Mouse (Mus musculus) monocyte, adult 5-6 weeks (primary cell): Measurements from ENCODE around the gene Swi5. TPM values are rescaled to one million over a fixed set of nuclear protein-coding genes. Genes with fewer than 3 reads are reported as not detected.
"Not testable (repeated sequence)": the region's sequence is repeated elsewhere in the genome, so short reads cannot be mapped to it uniquely, and the experiment has no call there.

ENCODE experiments used
- ATAC-seq: fragments of 153-309, 156-312 bp; replicated peaks from 2 replicates; pipeline ENCODE4 v1.8.0; 2017; ENCODE audit warnings: mild to moderate bottlenecking; ENCODE audit not compliant: low TSS enrichment, insufficient number of reproducible peaks, severe bottlenecking, poor library complexity, low FRiP score
- total RNA-seq: library from RNA; stranded (forward); fragments of 200-1000, 200-491, 200-594 nt; gene quantifications from 3 replicates; pipeline ENCODE4 v1.2.3, GENCODE M21; 2017

Swi5 gene
- total RNA-seq, 1 experiment from 2014 or later, result 114 TPM

DNA sequence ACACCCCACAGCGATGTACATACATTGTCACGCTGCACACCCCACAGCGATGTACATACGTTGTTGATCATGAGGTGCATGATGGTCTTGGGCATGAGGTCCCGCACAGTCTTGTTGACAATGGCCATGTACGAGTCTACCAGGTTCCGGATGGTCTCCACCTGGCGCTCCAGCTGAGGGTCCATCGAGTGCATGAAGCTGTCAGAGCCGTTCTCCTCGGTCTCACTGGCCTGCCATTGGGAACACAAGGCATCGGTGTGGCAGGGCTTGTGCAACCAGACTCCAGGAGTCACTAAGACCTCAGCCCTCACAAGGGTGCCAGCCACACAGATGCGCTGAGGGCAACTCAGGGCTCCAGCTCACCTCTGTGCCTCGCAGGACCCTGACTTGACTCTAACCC lies 27.0 kb upstream of the Swi5 start:
- ATAC-seq, result no peak

DNA sequence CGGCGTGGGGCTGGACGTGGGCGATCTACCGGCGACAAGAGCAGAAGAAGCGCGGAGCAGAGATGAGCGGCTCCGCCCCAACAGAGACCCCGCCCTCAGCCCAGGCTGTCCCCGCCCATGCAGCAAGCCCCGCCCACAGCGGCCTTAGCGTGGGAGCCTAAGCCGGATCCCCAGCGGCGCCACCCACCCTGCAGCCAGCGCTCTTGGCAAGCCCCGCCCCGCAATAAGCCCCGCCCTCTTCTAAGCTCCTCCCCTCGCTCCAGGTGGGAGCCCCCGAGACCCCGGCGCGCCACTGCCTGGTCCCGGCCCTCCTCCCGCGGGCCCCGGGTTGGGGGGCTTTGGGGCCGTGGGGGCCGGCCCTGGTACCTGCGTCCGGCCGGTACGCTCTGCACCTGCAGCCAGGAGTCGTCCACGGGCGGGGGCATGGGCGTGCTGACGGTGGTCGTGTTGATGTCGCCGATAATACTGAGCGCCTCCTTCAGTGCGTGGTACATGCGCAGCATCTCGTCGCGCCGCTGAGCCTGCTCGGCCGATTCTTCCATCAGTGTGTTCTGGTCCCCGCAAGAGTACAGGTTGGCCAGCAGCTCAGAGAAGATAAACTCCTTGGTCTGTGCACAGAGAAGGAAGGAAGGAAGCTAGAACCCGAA lies 24.6 kb upstream of the Swi5 start:
- ATAC-seq, result peak; percentile 71

DNA sequence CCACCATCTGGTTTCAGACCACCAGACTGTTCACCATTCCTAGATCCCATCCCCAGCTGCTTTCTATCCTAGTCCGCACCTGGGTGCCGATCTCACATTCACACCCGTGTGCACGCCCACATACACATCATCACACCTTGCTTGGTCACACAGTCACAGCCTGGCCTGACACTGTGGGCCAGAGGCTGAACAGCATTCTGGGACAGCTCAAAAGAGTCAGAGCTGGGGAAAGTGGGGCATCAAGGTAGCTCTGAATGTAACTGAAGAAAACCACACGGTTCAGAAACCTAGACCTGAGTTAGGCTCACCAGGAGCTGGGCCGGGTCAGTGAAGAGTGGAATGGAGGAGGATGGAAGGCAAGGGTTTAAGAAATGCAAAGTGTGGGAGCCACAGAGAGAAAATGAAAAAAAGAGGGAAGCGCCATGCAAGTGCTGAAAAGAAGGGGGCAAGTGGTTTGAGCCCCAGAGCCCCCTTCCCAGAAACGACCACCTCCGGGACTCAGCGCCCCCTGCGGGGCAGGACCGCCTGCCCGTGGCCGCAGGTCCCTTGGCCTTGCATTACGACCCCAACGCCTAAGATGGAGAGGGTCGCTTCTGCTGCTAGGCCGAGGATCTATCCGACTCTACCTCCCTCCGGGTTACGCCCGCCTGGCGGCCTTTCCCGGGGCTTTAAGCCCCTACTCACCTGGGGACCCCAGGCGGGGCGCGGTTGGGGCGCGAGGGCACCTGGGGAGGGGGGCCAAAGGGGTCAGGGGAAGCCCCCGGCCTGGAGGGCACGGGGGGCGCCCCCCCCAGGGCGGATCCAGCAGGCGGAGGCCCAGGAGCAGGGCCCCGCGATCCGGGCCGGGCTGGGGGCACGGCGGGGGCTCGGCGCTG lies 23.8 kb upstream of the Swi5 start:
- no peak for ATAC-seq

DNA sequence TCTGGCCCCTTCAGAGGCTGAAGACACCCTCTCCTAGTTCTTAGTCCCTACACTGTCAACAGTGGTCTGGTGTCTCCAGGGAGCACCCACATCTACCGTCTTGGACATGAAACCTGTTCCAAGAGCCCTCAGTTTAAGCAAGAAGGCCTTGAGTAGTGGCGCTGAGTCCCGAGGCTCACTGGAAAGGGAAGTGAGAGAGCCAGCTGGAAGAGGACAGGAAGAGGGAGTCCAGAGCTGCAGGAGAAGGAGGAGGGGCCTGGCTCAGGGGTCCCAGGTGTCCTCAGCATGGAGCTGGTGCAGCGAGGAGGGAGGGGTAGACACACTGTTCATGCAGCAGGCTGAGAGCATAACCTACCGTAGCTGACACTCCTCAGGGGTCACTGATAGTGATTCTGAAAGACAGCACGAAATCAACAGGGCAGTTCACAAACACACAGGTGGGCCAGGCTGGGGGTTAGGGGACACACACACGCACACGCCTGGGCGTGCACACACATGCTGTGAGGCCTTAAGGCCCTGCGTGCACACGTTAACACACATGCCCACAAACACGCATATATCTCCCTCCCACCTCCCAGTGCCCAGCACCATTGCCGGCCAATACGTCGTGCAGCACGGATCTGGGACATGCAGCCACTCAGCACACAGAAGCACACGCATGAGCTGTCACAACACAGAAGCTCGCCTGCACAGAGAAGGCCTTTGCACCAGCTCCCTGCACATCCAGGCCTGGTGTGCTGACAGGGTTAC lies 22.4 kb upstream of the Swi5 start:
- ATAC-seq, result no peak; the same call in 1 of the 2 replicates

DNA sequence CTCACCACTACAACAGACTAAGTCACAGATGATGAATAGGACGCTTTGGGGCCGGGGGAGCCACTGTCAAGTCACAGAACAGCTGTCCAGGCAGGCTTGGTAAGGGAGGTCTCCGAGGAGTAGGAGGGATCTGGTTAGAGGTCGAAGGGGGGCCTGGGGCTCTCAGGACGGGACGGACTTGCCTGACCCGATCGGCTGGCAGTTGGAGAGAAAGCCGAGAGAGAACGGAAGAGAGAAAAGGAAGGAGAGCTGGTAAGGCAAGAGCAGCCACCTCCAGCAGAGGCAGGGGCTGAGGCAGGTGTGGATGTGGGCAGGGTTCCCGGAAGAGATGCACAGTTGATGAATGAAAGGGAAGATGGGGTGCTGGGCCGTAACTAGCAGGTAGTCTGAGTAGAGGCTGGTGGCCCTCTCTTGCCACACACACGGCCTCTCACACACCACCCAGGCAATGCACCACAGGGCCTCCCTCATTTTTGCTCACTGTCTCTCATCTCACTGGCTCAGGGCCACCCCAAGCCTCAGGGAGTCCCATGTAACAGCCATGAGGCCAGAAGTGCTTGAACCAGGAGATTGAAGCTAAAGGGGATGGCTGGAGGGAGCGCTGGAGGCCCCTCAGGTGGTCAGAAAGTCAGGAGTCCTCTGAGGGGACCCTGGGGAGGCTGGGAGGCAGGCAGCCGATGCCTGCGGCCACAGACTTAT lies 21.1 kb upstream of the Swi5 start:
- no peak for ATAC-seq

DNA sequence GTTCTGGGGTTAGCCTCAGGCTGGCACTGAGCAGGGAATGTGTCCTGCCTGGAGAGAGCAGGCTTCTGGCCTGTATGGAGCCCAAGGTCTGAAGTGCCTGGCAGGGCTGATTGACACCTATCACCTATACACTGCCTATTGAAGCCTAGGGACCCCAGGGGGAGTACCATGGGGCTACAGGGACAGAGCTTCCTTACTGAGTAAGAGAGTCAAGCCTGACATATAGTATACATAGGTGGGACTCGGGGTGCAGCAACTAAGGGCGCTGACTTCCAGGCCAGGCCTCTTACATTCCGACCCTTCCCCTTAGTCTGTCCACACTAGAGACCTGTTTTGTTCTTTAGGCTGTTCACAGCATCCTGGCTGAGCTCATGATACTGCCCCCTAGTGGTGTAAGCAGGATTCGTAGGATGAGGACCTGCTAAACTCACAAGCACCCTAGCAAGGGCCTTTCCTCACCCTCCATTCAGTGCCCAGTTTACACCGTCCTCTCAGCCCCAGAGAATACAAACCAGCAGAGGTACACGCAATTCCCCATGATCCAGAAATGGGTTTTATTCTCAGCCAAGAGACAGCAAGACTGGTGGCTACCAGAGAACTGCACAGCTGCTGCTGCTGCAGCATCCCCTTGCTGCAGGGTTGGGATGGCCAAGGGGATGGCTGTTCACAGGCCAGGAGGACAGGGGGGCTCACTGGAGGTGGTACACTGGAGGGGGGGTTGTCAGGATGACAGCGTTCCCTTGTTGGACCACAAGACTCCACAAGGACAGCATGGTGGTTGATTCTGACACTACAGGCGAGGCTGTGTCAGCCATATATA lies 20.3 kb upstream of the Swi5 start:
- ATAC-seq, result no peak

DNA sequence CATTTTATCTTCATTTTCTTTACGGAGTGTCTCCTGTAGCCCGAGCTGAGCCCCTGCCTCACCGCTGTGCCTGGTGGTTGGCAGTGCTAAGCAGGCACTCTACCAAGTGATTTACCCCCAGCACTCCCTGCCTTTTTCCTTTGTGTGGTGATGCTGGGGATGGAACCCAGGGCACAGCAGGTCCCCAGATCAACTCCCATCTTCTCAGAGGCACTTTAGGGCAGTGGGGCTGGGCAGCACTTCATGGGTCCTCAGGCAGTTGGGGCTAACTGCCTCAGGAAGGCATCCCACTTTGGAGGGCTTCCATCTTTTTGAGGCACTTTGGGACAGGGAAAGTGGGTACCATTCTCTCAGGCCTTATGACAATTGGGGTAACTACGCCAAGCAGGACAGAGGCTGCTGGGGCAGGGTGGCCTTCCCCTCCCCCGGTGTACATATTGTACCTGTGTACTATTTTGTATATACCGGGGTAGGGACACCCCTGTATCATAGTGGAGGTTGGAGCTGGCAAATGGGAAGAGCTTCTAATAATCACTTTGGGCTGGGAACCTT lies 19.4 kb upstream of the Swi5 start:
- no peak for ATAC-seq

DNA sequence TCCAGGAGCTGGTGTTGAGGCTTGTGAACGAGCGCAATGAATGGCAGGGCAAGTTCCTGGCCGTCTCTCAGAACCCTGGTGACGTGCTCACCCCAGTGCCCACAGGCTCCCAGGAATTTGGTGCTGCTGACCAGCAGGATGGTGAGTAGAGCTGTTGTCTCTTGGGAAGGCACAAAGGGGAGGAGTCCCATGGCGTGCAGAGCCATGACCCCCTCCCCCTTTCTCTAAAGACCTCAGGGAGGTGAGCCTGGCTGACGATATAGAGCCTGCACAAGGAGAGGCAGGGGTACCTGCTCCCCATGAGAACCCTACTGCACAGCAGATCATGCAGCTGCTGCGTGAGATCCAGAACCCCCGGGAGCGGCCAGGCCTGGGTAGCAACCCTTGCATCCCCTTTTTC lies 18.3 kb upstream of the Swi5 start:
- no peak for ATAC-seq

DNA sequence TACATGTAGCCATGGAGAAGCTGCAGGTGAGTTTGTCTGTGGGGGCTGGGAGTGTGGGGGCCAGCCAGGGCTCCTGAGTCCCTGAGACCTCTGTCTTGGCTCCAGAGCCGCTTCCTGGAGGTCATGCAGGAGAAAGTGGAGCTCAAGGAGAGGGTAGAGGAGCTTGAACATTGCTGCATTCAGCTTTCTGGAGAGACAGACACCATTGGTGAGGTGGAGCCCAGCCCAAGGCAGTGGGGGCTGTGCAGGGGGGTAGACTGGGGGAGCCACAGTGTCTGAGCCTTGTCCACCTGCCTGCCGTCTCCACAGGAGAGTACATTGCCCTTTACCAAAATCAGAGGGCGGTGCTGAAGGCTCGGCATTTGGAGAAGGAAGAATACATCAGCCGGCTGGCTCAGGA lies 17.8 kb upstream of the Swi5 start:
- no peak for ATAC-seq

DNA sequence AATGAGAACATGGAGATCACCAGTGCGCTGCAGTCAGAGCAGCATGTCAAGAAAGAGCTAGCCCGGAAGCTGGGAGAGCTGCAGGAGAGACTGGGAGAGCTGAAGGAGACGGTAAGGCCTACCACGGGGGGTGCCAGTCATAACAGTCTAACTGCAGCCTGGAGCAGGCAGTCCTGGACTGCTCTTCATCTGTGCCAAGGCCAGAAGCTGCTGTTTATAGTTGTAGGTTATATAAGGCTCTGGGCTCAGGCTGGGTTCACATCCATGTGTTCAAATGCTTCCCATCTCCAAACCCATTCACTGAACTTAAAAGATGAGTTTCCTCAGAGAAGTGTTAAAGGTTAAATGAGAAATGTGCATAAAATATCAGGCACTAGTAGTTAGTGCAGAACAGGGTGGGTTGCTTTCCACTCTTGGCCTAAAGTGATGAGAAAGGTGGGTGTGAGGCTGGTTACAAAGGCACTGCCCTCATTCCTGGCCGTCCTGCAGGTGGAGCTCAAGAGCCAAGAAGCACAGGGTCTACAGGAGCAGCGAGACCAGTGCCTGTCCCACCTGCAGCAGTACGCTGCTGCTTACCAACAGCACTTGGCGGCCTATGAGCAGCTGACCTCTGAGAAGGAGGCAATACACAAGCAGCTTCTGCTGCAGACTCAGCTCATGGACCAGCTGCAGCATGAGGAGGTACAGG lies 16.4 kb upstream of the Swi5 start:
- no peak for ATAC-seq

DNA sequence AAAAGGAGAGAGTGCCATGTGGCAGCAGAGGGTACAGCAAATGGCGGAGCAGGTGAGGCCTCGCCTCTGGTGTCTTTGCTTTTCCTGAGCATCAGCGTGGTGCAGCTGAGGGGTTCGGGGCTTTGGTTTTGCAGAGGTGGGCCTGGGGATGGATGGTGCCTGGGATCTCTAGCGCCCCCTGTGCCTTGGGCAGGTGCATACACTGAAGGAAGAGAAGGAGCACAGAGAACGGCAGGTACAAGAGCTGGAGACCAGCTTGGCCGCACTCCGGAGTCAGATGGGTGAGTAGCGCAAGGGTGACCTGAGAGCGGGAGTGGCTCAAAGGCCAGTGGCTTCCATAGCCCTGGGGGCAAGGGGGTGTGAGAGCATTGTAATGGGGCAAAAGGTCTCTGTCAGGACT lies 15.1 kb upstream of the Swi5 start:
- no peak for ATAC-seq

DNA sequence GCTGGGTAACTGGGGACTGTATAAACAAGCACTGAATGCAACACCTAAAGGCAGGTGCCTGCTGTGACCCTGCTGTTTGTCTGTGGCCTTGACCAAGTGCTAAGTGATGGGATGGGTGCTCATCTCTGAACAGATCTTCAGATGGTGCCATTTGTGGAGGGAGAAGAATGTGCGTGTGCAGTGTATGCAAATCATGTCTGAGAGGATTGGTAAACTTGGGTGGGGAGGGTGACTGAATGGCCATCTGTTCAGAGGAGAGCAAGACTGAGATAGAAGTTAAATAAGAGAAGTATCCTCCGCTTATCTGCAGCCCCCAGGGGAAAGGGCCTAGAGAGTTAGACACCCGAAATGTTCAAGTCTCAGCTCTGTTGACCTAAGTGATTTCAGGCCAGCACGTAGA lies 11.6 kb upstream of the Swi5 start:
- ATAC-seq, result no peak

DNA sequence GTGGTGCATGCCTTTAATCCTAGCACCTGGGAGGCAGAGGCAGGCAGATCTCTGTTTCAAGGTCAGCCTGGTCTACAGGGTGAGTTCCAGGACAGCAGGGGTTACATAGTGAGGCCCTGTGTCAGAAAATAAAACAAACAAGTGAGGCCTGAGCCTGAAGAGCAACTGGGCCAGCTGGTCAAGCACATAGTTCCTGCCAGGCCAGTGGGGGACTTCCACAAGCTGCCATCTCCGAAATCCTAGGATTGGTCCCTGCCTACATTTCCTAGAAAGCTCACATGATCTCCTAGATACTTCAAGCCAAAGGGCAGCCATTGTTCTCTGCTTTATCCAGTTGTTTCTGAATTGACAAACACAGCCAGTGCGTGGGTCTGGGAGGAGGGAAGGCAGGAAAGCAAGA lies 8.0 kb upstream of the Swi5 start:
- not testable (repeated sequence) for ATAC-seq

DNA sequence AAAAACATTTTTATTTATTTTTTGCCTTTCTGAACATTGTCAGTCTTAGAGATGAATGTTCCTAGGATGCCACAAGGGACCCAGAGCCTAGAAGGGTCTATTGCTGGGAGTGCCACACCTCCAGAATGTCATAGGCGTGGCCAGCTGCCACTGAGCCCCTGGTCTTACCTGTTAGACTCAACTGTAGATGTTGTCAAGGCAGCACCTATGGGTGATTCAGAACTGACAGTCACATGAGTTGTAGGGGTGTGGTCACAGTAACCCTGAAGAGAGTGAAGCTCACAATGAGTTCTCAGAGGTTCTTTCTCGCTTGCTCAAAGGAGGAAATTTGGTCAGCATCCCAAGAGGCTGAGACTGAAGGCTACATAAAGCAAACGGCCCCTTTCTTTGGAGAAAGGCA lies 7.4 kb upstream of the Swi5 start:
- ATAC-seq, result no peak

DNA sequence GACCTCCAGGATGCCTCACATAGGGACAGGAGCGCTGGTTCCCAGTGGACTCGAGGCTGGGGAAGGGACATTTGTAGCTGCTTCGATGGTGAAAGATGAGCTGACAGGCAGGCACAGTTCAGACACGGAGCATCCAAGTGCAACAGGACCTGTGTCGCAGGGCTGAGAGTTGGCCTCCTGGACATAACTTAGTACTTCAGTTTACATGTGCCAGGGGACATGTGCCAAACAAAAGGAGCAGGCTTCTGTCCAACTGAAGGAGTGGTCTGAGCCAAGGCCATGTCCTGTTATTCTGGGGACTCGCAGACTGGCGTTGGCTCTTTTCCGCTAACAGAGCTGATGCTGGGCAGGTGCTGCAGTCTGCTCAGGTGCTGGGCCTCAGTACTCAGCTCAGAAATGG lies 6.5 kb upstream of the Swi5 start:
- no peak for ATAC-seq

DNA sequence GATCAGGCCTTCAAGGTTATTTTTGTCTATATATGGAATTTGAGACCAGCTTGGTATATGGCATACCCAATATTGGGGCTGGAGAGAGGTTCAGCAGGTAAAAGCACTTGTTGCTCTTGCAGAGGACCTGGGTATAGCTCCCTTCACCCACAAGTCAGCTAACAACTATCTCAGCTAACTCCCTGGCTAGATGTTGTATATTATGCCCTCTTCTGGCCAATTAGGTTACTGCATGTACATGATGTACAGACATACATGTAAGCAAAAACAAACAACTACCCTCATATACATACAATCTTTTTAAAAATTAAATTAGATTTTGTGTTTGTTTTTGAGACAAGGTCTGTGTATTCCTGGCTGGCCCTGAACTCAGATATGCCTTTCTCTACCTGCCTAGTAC lies 1.7 kb upstream of the Swi5 start:
- no peak for ATAC-seq

DNA sequence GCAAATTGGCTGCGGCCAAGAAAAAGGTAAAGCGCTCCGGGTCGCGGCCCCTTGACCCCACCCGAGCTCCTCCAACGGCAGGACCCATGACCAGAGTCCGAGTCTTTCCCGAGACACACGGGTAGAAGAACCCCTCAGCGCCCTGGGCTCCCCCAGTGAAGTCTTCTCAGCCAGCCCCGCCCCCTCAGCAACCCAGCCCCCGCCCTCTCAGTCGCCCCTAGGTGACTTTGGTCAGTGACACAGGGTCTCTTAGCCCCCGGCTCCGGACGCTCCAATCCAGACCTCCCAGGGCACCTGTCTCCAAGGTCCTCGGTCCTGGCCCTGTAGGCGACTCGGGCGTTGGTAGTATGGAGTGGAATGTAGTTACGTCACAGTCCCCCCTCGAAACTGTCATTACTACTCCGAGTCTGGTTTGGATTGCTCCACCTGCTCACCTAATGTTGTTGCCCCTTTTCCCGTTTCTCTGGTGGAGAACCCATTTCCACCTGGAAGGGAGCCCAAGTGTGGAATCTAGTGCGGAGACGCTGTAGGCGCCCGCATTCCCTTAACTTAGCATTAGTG lies 576 bp upstream of the Swi5 start:
- ATAC-seq, result peak; percentile 6; the same call in 1 of the 2 replicates
